Mouse (Mus musculus) MEL (cell line): ENCODE measurements around the gene a. TPM values are rescaled to one million over a fixed set of nuclear protein-coding genes. Genes with fewer than 3 reads are reported as not detected.

Experiments
- DNase-seq: peaks from one replicate; pipeline ENCODE4 v3.0.0; 2011; ENCODE audit warnings: low read depth, low spot score
- H3K27ac ChIP-seq: 2 replicates; pipeline ENCODE4 v1.5.1; 2012; ENCODE audit warnings: low read depth, mild to moderate bottlenecking, control low read depth, low read length, moderate library complexity; ENCODE audit not compliant: control insufficient read depth
- H3K27me3 ChIP-seq, 2 experiments: fragments of 150-350 bp in 1 of 2; sonication (generic) in 1 of 2; 2 replicates each; pipeline ENCODE4 v1.6.1; 2012; ENCODE audit warnings: low read length in 2 of 2, mild to moderate bottlenecking in 2 of 2, improper control_type of control experiment in 1 of 2, moderate library complexity in 1 of 2; ENCODE audit not compliant: insufficient read depth in 2 of 2, control insufficient read depth in 1 of 2
- H3K36me3 ChIP-seq, 2 experiments: 2 replicates each; pipeline ENCODE4 v1.6.1; 2012 to 2014; ENCODE audit warnings: low read length in 2 of 2, improper control_type of control experiment in 1 of 2, inconsistent platforms in 1 of 2, mild to moderate bottlenecking in 1 of 2; ENCODE audit not compliant: insufficient read depth in 2 of 2, control insufficient read depth in 1 of 2
- H3K4me1 ChIP-seq, 2 experiments: fragments of 150-350 bp in 1 of 2; sonication (generic) in 1 of 2; 2 replicates each; pipeline ENCODE4 v1.6.1; 2012; ENCODE audit warnings: low read length in 2 of 2, improper control_type of control experiment in 1 of 2, mild to moderate bottlenecking in 1 of 2; ENCODE audit not compliant: insufficient read depth in 2 of 2, control insufficient read depth in 1 of 2
- H3K4me3 ChIP-seq, 2 experiments: fragments of 150-350 bp in 1 of 2; sonication (generic) in 1 of 2; 2 replicates each; pipeline ENCODE4 v1.5.1; 2012; ENCODE audit warnings: low read depth in 2 of 2, low read length in 2 of 2, mild to moderate bottlenecking in 2 of 2, moderate library complexity in 2 of 2, control low read depth in 1 of 2, improper control_type of control experiment in 1 of 2; ENCODE audit not compliant: control insufficient read depth in 1 of 2, insufficient read depth in 1 of 2
- H3K79me2 ChIP-seq: 2 replicates; pipeline ENCODE4 v1.6.1; 2012; ENCODE audit warnings: mild to moderate bottlenecking, low read length, moderate library complexity; ENCODE audit not compliant: control insufficient read depth, poor library complexity, insufficient read depth
- H3K9ac ChIP-seq: 2 replicates; pipeline ENCODE4 v1.6.1; 2012; ENCODE audit warnings: low read depth, mild to moderate bottlenecking, control low read depth, low read length, moderate library complexity; ENCODE audit not compliant: control insufficient read depth, poor library complexity, severe bottlenecking
- H3K9me3 ChIP-seq: fragments of 150-350 bp; sonication (generic); replicated peaks from 2 replicates; pipeline ENCODE4 v1.6.1; 2012; ENCODE audit warnings: mild to moderate bottlenecking, low read length, improper control_type of control experiment, moderate library complexity; ENCODE audit not compliant: insufficient read depth
- CHD1 ChIP-seq: IDR thresholded peaks from 2 replicates; pipeline ENCODE4 v1.6.1; 2012; ENCODE audit warnings: low read depth, mild to moderate bottlenecking, inconsistent platforms, low read length, improper control_type of control experiment
- CHD2 ChIP-seq: IDR thresholded peaks from 2 replicates; pipeline ENCODE4 v1.6.1; 2011; ENCODE audit warnings: low read length, improper control_type of control experiment
- CTCF ChIP-seq, 3 experiments: IDR thresholded peaks in 2 of 3; conservative IDR thresholded peaks in 1 of 3; 2 replicates each; pipeline ENCODE4 v1.5.1; 2011 to 2012; ENCODE audit warnings: low read length in 3 of 3, low read depth in 2 of 3, mild to moderate bottlenecking in 2 of 3, improper control_type of control experiment in 1 of 3, inconsistent platforms in 1 of 3, mixed read lengths in 1 of 3, moderate library complexity in 1 of 3; ENCODE audit not compliant: control insufficient read depth in 1 of 3, insufficient read depth in 1 of 3, poor library complexity in 1 of 3, severe bottlenecking in 1 of 3
- ELF1 ChIP-seq: IDR thresholded peaks from 2 replicates; pipeline ENCODE4 v1.6.1; 2014; ENCODE audit warnings: low read depth, mild to moderate bottlenecking, inconsistent platforms, low read length, improper control_type of control experiment, moderate library complexity
- JUND ChIP-seq: IDR thresholded peaks from 2 replicates; pipeline ENCODE4 v1.6.1; 2011; ENCODE audit warnings: low read depth, mild to moderate bottlenecking, improper control_type of control experiment, low read length
- MAFK ChIP-seq: IDR thresholded peaks from 2 replicates; pipeline ENCODE4 v1.6.1; 2011; ENCODE audit warnings: low read depth, mild to moderate bottlenecking, low read length, improper control_type of control experiment, borderline replicate concordance
- MYB ChIP-seq: IDR thresholded peaks from 2 replicates; pipeline ENCODE4 v1.6.1; 2011; ENCODE audit warnings: mild to moderate bottlenecking, low read depth, low read length, improper control_type of control experiment
- MYC ChIP-seq: IDR thresholded peaks from 2 replicates; pipeline ENCODE4 v1.6.1; 2011; ENCODE audit warnings: low read depth, mild to moderate bottlenecking, low read length, improper control_type of control experiment, moderate library complexity
- NELFE ChIP-seq: IDR thresholded peaks from 2 replicates; pipeline ENCODE4 v1.6.1; 2011; ENCODE audit warnings: low read depth, low read length, improper control_type of control experiment
- NRF1 ChIP-seq: IDR thresholded peaks from 2 replicates; pipeline ENCODE4 v1.6.1; 2014; ENCODE audit warnings: low read depth, mild to moderate bottlenecking, inconsistent platforms, low read length, improper control_type of control experiment, moderate library complexity; ENCODE audit not compliant: poor library complexity, insufficient read depth, severe bottlenecking
- POLR2A ChIP-seq, 2 experiments: IDR thresholded peaks; 2 replicates each; pipeline ENCODE4 v1.6.1; 2011 to 2012; ENCODE audit warnings: low read length in 2 of 2, mild to moderate bottlenecking in 2 of 2, control low read depth in 1 of 2, improper control_type of control experiment in 1 of 2, low read depth in 1 of 2, moderate library complexity in 1 of 2; ENCODE audit not compliant: control insufficient read depth in 1 of 2, insufficient read depth in 1 of 2, poor library complexity in 1 of 2
- RAD21 ChIP-seq: IDR thresholded peaks from 2 replicates; pipeline ENCODE4 v1.6.1; 2011; ENCODE audit warnings: mild to moderate bottlenecking, low read depth, low read length, improper control_type of control experiment
- SIN3A ChIP-seq: IDR thresholded peaks from 2 replicates; pipeline ENCODE4 v1.6.1; 2012; ENCODE audit warnings: low read length, improper control_type of control experiment, inconsistent platforms
- SMC3 ChIP-seq: IDR thresholded peaks from 2 replicates; pipeline ENCODE4 v1.6.1; 2011; ENCODE audit warnings: low read depth, low read length, improper control_type of control experiment
- TAL1 ChIP-seq: IDR thresholded peaks from 2 replicates; pipeline ENCODE4 v1.6.1; 2012; ENCODE audit warnings: mild to moderate bottlenecking, inconsistent platforms, low read length, moderate library complexity, mixed read lengths
- ZC3H11A ChIP-seq: IDR thresholded peaks from 2 replicates; pipeline ENCODE4 v1.6.1; 2012; ENCODE audit warnings: low read depth, mild to moderate bottlenecking, inconsistent platforms, low read length, improper control_type of control experiment
- ZKSCAN1 ChIP-seq: IDR thresholded peaks from 2 replicates; pipeline ENCODE4 v1.6.1; 2012; ENCODE audit warnings: low read depth, mild to moderate bottlenecking, inconsistent platforms, low read length, improper control_type of control experiment, moderate library complexity
- ZNF384 ChIP-seq: IDR thresholded peaks from 2 replicates; pipeline ENCODE4 v1.6.1; 2012; ENCODE audit warnings: low read depth, mild to moderate bottlenecking, inconsistent platforms, low read length, improper control_type of control experiment
- polyA plus RNA-seq, 2 experiments: library from polyadenylated mRNA; stranded (reverse) in 1 of 2; unstranded in 1 of 2; fragments of >175 nt in 1 of 2; fragments of >200 nt in 1 of 2; gene quantifications; 2 replicates each; pipeline versions ENCODE4 v1.2.1 to v1.2.4; 2012; ENCODE audit warnings: low replicate concordance in 2 of 2, low read depth in 1 of 2; ENCODE audit not compliant: insufficient read length in 2 of 2, insufficient read depth in 1 of 2, missing spikeins in 1 of 2
- total RNA-seq: library from RNA; depleted of rRNA; stranded (reverse); fragments of 300-350 nt; gene quantifications from 2 replicates; pipeline ENCODE4 v1.2.3, GENCODE M21; 2012

a gene
- total and polyA plus RNA-seq, 3 experiments: not detected

- no peak overlapping the region for H3K27ac ChIP-seq
- TF ChIP-seq POLR2A (IDR thresholded peaks at IDR 0.05; ENCODE audit: control insufficient read depth in 1 of 2, insufficient read depth in 1 of 2, low read depth in 1 of 2, low read length in 2 of 2, poor library complexity in 1 of 2) (no peak), CHD1 (no peak), JUND (no peak), CHD2 (no peak), SIN3A (no peak), NRF1 (no peak), NELFE (no peak), SMC3 (no peak), MYB (no peak), CTCF (IDR thresholded peaks at IDR 0.05 in 2 of 3, conservative IDR thresholded peaks at IDR 0.05 in 1 of 3; ENCODE audit: control insufficient read depth in 1 of 3, insufficient read depth in 1 of 3, low read depth in 2 of 3, low read length in 3 of 3, poor library complexity in 1 of 3, severe bottlenecking in 1 of 3) (no peak), TAL1 (no peak), ELF1 (no peak)
- no peak overlapping the region for H3K4me3 ChIP-seq
- H3K27me3 ChIP-seq: peaks cover 4 to 8% of the 10 kb centered on the region in 2 experiments; a peak in 3 of 4 replicates
- H3K9me3 ChIP-seq: no peaks in the 10 kb centered on the region
- H3K36me3 ChIP-seq: no peaks in the 10 kb centered on the region
- H3K4me1 ChIP-seq: no peaks in the 10 kb centered on the region
- no peaks in the 10 kb centered on the region for H3K79me2 ChIP-seq
- H3K9ac ChIP-seq: no peak overlapping the region
- DNase-seq: no peak
Measured at GRCm38 (mm10) chr2:154972981-154973380, 181.8 kb downstream of the a start.

GRCm38 (mm10) chr2:154986609-154987008 is 195.4 kb downstream of the a start:
- H3K4me3 ChIP-seq: no peak overlapping the region
- H3K27ac ChIP-seq: no peak overlapping the region
- peaks cover 11 to 25% of the 10 kb centered on the region in 2 experiments for H3K27me3 ChIP-seq
- no peaks in the 10 kb centered on the region; a peak in 1 of 4 replicates for H3K36me3 ChIP-seq
- no peak overlapping the region for H3K9ac ChIP-seq
- peak; percentile 9 for DNase-seq
- H3K79me2 ChIP-seq: no peaks in the 10 kb centered on the region
- TF ChIP-seq POLR2A (IDR thresholded peaks at IDR 0.05; ENCODE audit: control insufficient read depth in 1 of 2, insufficient read depth in 1 of 2, low read depth in 1 of 2, low read length in 2 of 2, poor library complexity in 1 of 2): no peak
- TF ChIP-seq RAD21: peak; percentile 31
- no peak for TF ChIP-seq MAFK
- peak; percentile 20; the same call in 1 of the 2 replicates for TF ChIP-seq ZC3H11A
- no peak for TF ChIP-seq ZKSCAN1
- peak; percentile 31 to 46 (median 45); a peak in 5 of 6 replicates for TF ChIP-seq CTCF (IDR thresholded peaks at IDR 0.05 in 2 of 3, conservative IDR thresholded peaks at IDR 0.05 in 1 of 3; ENCODE audit: control insufficient read depth in 1 of 3, insufficient read depth in 1 of 3, low read depth in 2 of 3, low read length in 3 of 3, poor library complexity in 1 of 3, severe bottlenecking in 1 of 3)
- peak; percentile 27 for TF ChIP-seq SMC3
- TF ChIP-seq ZNF384: 0 out of 2 replicates have a peak, but pooled peaks have one; percentile 21
- 0 out of 2 replicates have a peak, but pooled peaks have one; percentile 29 for TF ChIP-seq MYC
- H3K9me3 ChIP-seq: no peaks in the 10 kb centered on the region
- no peaks in the 10 kb centered on the region for H3K4me1 ChIP-seq
